ENCODE assay signal across 16 mouse cellular contexts in the genomic region with DNA sequence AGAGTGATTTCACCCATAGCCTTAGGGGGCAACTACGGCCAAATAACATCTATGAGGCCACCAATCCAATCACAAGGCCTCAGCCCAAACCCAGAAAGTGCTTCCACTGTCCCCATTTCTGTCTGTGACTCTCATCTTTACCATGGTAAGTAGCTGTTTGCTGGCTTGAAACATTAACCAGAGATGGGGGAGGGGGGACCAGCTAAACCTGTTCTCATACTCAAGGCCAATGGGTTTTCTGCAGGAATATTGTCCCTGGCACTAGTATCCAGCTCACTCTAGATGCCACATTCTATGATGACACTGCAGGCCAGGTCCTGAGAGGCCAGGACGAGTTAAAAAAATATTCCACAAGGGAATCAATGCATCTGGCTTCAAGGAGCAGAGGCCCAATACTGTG.
"Had no signal": no experiment of that assay in that cellular context is flagged by ENCODE, and none has a peak within 500 bp of the region (broad histone marks: within the 10 kb centered on the region; RNA-seq: fewer than 3 reads in every experiment).

No protein-coding gene starts in this region.

- H3K4me2 ChIP-seq: hindbrain, embryonic 15.5 days; kidney, embryonic 15.5 days; liver, embryonic 11.5 days; liver, embryonic 15.5 days; lung, embryonic 14.5 days; neural tube, embryonic 15.5 days had no signal

- H3K4me3 ChIP-seq: hindbrain, embryonic 15.5 days; kidney, embryonic 15.5 days; left cerebral cortex, adult 2 months; limb, embryonic 10.5 days; liver, embryonic 15.5 days; midbrain, embryonic 10.5 days; myocyte; neural tube, embryonic 15.5 days had no signal

- H3K36me3 ChIP-seq: hindbrain, embryonic 15.5 days; kidney, embryonic 15.5 days; limb, embryonic 10.5 days; liver, embryonic 15.5 days; midbrain, embryonic 10.5 days; neural tube, embryonic 15.5 days had no signal

- H3K27ac ChIP-seq: hindbrain, embryonic 15.5 days; kidney, embryonic 15.5 days; left cerebral cortex, adult 2 months; limb, embryonic 10.5 days; liver, embryonic 15.5 days; midbrain, embryonic 10.5 days; neural tube, embryonic 15.5 days had no signal

- H3K9ac ChIP-seq: hindbrain, embryonic 15.5 days; kidney, embryonic 15.5 days; liver, embryonic 15.5 days; lung, embryonic 14.5 days; neural tube, embryonic 15.5 days had no signal

- H3K9me3 ChIP-seq: hindbrain, embryonic 15.5 days; kidney, embryonic 15.5 days; limb, embryonic 10.5 days; liver, embryonic 15.5 days; midbrain, embryonic 10.5 days; neural tube, embryonic 15.5 days had no signal

- H3K4me1 ChIP-seq: hindbrain, embryonic 15.5 days; kidney, embryonic 15.5 days; limb, embryonic 10.5 days; midbrain, embryonic 10.5 days; neural tube, embryonic 15.5 days had no signal

- H3K27me3 ChIP-seq: hindbrain, embryonic 15.5 days; kidney, embryonic 15.5 days; neural tube, embryonic 15.5 days had no signal

- DNase-seq: lung, embryonic 14.5 days; lung, postnatal 10 days; lung, postnatal 4 days; midbrain, embryonic 14.5 days; right cerebral cortex, adult 18-20 months; thymus, adult 18-20 months; thymus, postnatal 25 days had no signal
